In the genomic region with DNA sequence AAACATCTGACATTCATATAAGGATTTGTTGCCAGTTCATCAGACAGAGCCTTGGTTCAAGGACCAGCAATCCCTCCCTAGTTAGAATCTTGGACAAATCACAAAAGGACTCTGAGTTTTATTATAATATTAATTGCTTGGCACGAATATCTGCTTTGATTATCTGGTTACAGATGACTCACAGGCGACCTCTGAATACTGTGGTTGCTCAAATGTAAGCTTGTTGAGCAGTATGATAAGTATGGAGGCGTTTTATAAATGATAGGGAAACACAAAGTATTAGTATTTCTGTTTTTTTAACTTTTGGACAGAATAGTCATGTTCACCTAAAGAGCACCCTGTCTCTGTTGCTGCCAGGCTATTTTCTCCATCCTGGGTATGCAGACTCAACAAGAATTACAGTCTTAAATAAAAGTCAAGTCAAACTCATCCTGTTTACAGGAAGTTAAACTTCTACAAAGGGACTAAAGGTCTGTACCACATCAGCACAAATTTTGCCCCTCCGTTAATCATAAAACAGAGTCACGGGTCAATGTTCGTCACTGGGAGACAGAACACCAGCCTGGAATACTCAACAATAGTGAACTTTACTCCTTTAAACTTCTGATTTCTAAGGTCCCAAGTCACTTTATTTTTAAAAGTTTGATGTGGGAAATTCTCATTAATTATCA, we compare ENCODE assay signal across 22 mouse cellular contexts. TPM values are rescaled to one million over a fixed set of nuclear protein-coding genes. Genes with fewer than 3 reads are reported as not detected.
DNase-seq lines count a peak whose midpoint lies in the region; ATAC-seq and TF ChIP-seq lines count a peak whose summit lies in the region.
"Had no signal": no experiment of that assay in that cellular context is flagged by ENCODE, and none has a peak within 500 bp of the region (broad histone marks: within the 10 kb centered on the region; RNA-seq: fewer than 3 reads in every experiment).

No protein-coding gene starts in this region.

- 18% methylated on average over 6 of the region's 6 CpGs for WGBS in kidney, adult 2 months
- 22% methylated on average over 6 of the region's 6 CpGs for WGBS in intestine, postnatal 0 days
- WGBS in small intestine, adult 2 months: 19% methylated on average over 6 of the region's 6 CpGs

- TF ChIP-seq POLR2A in kidney, adult 2 months (IDR thresholded peaks at IDR 0.05; ENCODE audit: low read depth, low read length): no peak
- TF ChIP-seq POLR2A in small intestine, adult 2 months (IDR thresholded peaks at IDR 0.05; ENCODE audit: low read depth, low read length): no peak

- H3K9ac ChIP-seq in intestine, postnatal 0 days (ENCODE audit: low read depth, low read length): no peak overlapping the region; the same call in 1 of the 2 replicates
- H3K9ac ChIP-seq: forebrain, embryonic 15.5 days; heart, embryonic 12.5 days; hindbrain, embryonic 14.5 days; lung, embryonic 14.5 days; midbrain, embryonic 12.5 days had no signal

- peak; percentile 92 for DNase-seq in kidney, adult 2 months
- DNase-seq in kidney, postnatal 4 days: no peak
- DNase-seq in kidney, postnatal 36 days: peak; percentile 63 to 78
- DNase-seq in left cerebral cortex, adult 2 months (ENCODE audit: extremely low spot score in 1 of 2, low spot score in 2 of 2): no peak
- DNase-seq in spleen, adult 18-20 months: no peak
- DNase-seq: cerebellum, adult 11 months; cerebellum, postnatal 36 days; lung, embryonic 14.5 days; lung, postnatal 4 days; retina, postnatal 1 day; thymus, adult 18-20 months had no signal

- ATAC-seq in intestine, postnatal 0 days: peak; percentile 86
- ATAC-seq in megakaryocyte, adult 5-6 weeks (ENCODE audit: poor library complexity, severe bottlenecking): no peak
- ATAC-seq: forebrain, embryonic 15.5 days had no signal

- H3K4me1 ChIP-seq in kidney, adult 2 months (ENCODE audit: control insufficient read depth, insufficient read depth, low read length): peaks cover 6% of the 10 kb centered on the region; the same call in 1 of the 2 replicates
- H3K4me1 ChIP-seq in intestine, postnatal 0 days (replicated peaks; ENCODE audit: control insufficient read depth, insufficient read depth, low read length): no peaks in the 10 kb centered on the region
- no peaks in the 10 kb centered on the region; the same call in 1 of the 2 replicates for H3K4me1 ChIP-seq in small intestine, adult 2 months (ENCODE audit: control insufficient read depth, insufficient read depth, insufficient read length, low read length)
- H3K4me1 ChIP-seq: forebrain, embryonic 15.5 days; heart, embryonic 12.5 days; limb, embryonic 10.5 days; midbrain, embryonic 12.5 days had no signal

- H3K27me3 ChIP-seq in kidney, adult 2 months (replicated peaks; ENCODE audit: control insufficient read depth, insufficient read depth, low read length): no peaks in the 10 kb centered on the region
- no peaks in the 10 kb centered on the region for H3K27me3 ChIP-seq in intestine, postnatal 0 days (replicated peaks; ENCODE audit: control insufficient read depth, insufficient read depth, low read length)
- no peaks in the 10 kb centered on the region for H3K27me3 ChIP-seq in small intestine, adult 2 months (ENCODE audit: control insufficient read depth, insufficient read depth, low read length)
- H3K27me3 ChIP-seq: forebrain, embryonic 15.5 days; heart, embryonic 12.5 days; midbrain, embryonic 12.5 days had no signal

- intact Hi-C loops in left cerebral cortex, adult 2 months (cut with DNase I): no loop called here

- H3K4me3 ChIP-seq in kidney, adult 2 months (ENCODE audit: insufficient read depth, low read depth, low read length): peak overlapping the region; percentile 35; the same call in 1 of the 2 replicates
- H3K4me3 ChIP-seq in intestine, postnatal 0 days (ENCODE audit: low read depth, low read length): no peak overlapping the region
- no peak overlapping the region for H3K4me3 ChIP-seq in small intestine, adult 2 months (ENCODE audit: low read depth, low read length)
- H3K4me3 ChIP-seq in left cerebral cortex, adult 2 months: no peak overlapping the region
- H3K4me3 ChIP-seq: forebrain, embryonic 15.5 days; heart, embryonic 12.5 days; limb, embryonic 10.5 days; midbrain, embryonic 12.5 days had no signal

- peak overlapping the region; percentile 96 for H3K27ac ChIP-seq in kidney, adult 2 months (ENCODE audit: insufficient read depth, low read depth, low read length)
- H3K27ac ChIP-seq in intestine, postnatal 0 days (ENCODE audit: low read depth, low read length): peak overlapping the region; percentile 60
- peak overlapping the region; percentile 86 for H3K27ac ChIP-seq in small intestine, adult 2 months (ENCODE audit: insufficient read depth, low read depth, low read length)
- H3K27ac ChIP-seq in left cerebral cortex, adult 2 months: no peak overlapping the region
- H3K27ac ChIP-seq: forebrain, embryonic 15.5 days; hindbrain, embryonic 14.5 days; limb, embryonic 10.5 days; midbrain, embryonic 12.5 days had no signal

- TF ChIP-seq CTCF in kidney, adult 2 months (conservative IDR thresholded peaks at IDR 0.05; ENCODE audit: insufficient read depth, insufficient read length, low read depth, low read length): no peak
- no peak for TF ChIP-seq CTCF in intestine, postnatal 0 days (IDR thresholded peaks at IDR 0.05; ENCODE audit: low read depth)
- TF ChIP-seq CTCF in small intestine, adult 2 months (IDR thresholded peaks at IDR 0.05; ENCODE audit: extremely low read depth, insufficient read length, insufficient replicate concordance, low read depth, low read length): no peak
- no peak for TF ChIP-seq CTCF in left cerebral cortex, adult 2 months (IDR thresholded peaks at IDR 0.05)

- H3K4me2 ChIP-seq in intestine, postnatal 0 days (replicated peaks; ENCODE audit: low read depth): peak overlapping the region; percentile 67
- H3K4me2 ChIP-seq: forebrain, embryonic 15.5 days; heart, embryonic 12.5 days; hindbrain, embryonic 14.5 days; lung, embryonic 14.5 days; midbrain, embryonic 12.5 days had no signal

- H3K9me3 ChIP-seq in intestine, postnatal 0 days (ENCODE audit: control insufficient read depth): no peaks in the 10 kb centered on the region
- H3K9me3 ChIP-seq: forebrain, embryonic 15.5 days; heart, embryonic 12.5 days; limb, embryonic 10.5 days; midbrain, embryonic 12.5 days had no signal

- peaks cover 15% of the 10 kb centered on the region for H3K36me3 ChIP-seq in kidney, adult 2 months (ENCODE audit: control insufficient read depth, insufficient read depth, low read length)
- H3K36me3 ChIP-seq in intestine, postnatal 0 days (ENCODE audit: control insufficient read depth, insufficient read depth): peaks cover 21% of the 10 kb centered on the region
- H3K36me3 ChIP-seq in small intestine, adult 2 months (ENCODE audit: control insufficient read depth, insufficient read depth, low read length): peaks cover 39% of the 10 kb centered on the region
- H3K36me3 ChIP-seq: forebrain, embryonic 15.5 days; heart, embryonic 12.5 days; limb, embryonic 10.5 days; midbrain, embryonic 12.5 days had no signal

RNA-seq across cellular contexts. Expression of a gene that starts 2.3 kb away (rescaled TPM):
- 4,876 and 5,164 TPM in 2 replicates for polyA plus RNA-seq in kidney, adult 2 months (2012; rRNA removed)
- 1,579 and 1,674 TPM in 2 replicates for polyA plus RNA-seq in intestine, postnatal 0 days (2015; fragmentation: Nextera tagmentation; extraction: Ambion mirVana)
- polyA plus RNA-seq in small intestine, adult 2 months (2012; rRNA removed): 633 and 1,402 TPM in 2 replicates
- 1 to 10 TPM; 1.9 to 2.2 TPM for total RNA-seq in left cerebral cortex, adult 2 months (2021)
- not detected in 2 replicates for total RNA-seq in megakaryocyte, adult 5-6 weeks (2015)
- not detected in 2 replicates for total RNA-seq in megakaryocyte, adult 5-6 weeks (2017)
- polyA plus RNA-seq: C2C12; embryonic facial prominence, embryonic 11.5 days; limb, embryonic 10.5 days; lung, embryonic 14.5 days; midbrain, embryonic 12.5 days had no signal

RNA-seq across cellular contexts. Expression of a gene that starts 26.0 kb away (rescaled TPM):
- 2.0 and 2.5 TPM in 2 replicates for polyA plus RNA-seq in kidney, adult 2 months (2012; rRNA removed)
- polyA plus RNA-seq in intestine, postnatal 0 days (2015; fragmentation: Nextera tagmentation; extraction: Ambion mirVana): 2.0 and 2.4 TPM in 2 replicates
- 0.08 and 0.18 TPM in 2 replicates for polyA plus RNA-seq in small intestine, adult 2 months (2012; rRNA removed)
- 10 to 100 TPM; 13.6 to 20.3 TPM for total RNA-seq in left cerebral cortex, adult 2 months (2021)
- 2.1 and 2.3 TPM in 2 replicates for total RNA-seq in megakaryocyte, adult 5-6 weeks (2015)
- total RNA-seq in megakaryocyte, adult 5-6 weeks (2017): 2.6 and 3.3 TPM in 2 replicates

RNA-seq across cellular contexts. Expression of a gene that starts 26.1 kb away (rescaled TPM):
- polyA plus RNA-seq in kidney, adult 2 months (2012; rRNA removed): 14.7 and 21.2 TPM in 2 replicates
- 46.0 and 46.3 TPM in 2 replicates for polyA plus RNA-seq in intestine, postnatal 0 days (2015; fragmentation: Nextera tagmentation; extraction: Ambion mirVana)
- 0.46 and 0.98 TPM in 2 replicates for polyA plus RNA-seq in small intestine, adult 2 months (2012; rRNA removed)
- total RNA-seq in left cerebral cortex, adult 2 months (2021): 10 to 100 TPM; 29.0 to 29.5 TPM
- total RNA-seq in megakaryocyte, adult 5-6 weeks (2015): 17.6 and 21.9 TPM in 2 replicates
- total RNA-seq in megakaryocyte, adult 5-6 weeks (2017): 13.4 and 17.7 TPM in 2 replicates

RNA-seq across cellular contexts. Expression of a gene that starts 40.7 kb away (rescaled TPM):
- 4.4 and 5.7 TPM in 2 replicates for polyA plus RNA-seq in kidney, adult 2 months (2012; rRNA removed)
- polyA plus RNA-seq in intestine, postnatal 0 days (2015; fragmentation: Nextera tagmentation; extraction: Ambion mirVana): 0.52 and 0.64 TPM in 2 replicates
- 0.39 TPM in 1 of 2 replicates, not detected in the other for polyA plus RNA-seq in small intestine, adult 2 months (2012; rRNA removed)
- total RNA-seq in left cerebral cortex, adult 2 months (2021): under 1 TPM in 1 of 2 experiments, not detected in 1; 0.47 TPM
- total RNA-seq in megakaryocyte, adult 5-6 weeks (2015): 0.14 TPM in 1 of 2 replicates, not detected in the other
- total RNA-seq in megakaryocyte, adult 5-6 weeks (2017): not detected in 2 replicates
- total RNA-seq: heart, postnatal 25 days had no signal
- polyA plus RNA-seq: embryonic facial prominence, embryonic 11.5 days; forebrain, embryonic 15.5 days; heart, embryonic 12.5 days; hindbrain, embryonic 14.5 days; lung, embryonic 14.5 days had no signal

RNA-seq across cellular contexts. Expression of a gene that starts 50.7 kb away (rescaled TPM):
- 35.8 and 45.9 TPM in 2 replicates for polyA plus RNA-seq in kidney, adult 2 months (2012; rRNA removed)
- 22.6 and 23.6 TPM in 2 replicates for polyA plus RNA-seq in intestine, postnatal 0 days (2015; fragmentation: Nextera tagmentation; extraction: Ambion mirVana)
- 35.6 and 62.3 TPM in 2 replicates for polyA plus RNA-seq in small intestine, adult 2 months (2012; rRNA removed)
- total RNA-seq in left cerebral cortex, adult 2 months (2021): 10 to 100 TPM; 69.1 to 70.8 TPM
- total RNA-seq in megakaryocyte, adult 5-6 weeks (2015): not detected in 2 replicates
- total RNA-seq in megakaryocyte, adult 5-6 weeks (2017): not detected in 2 replicates

Comparison
In these comparisons a context has a peak if more than half of its experiments do, and no peak if none do; other contexts are left out.
1. DNase-seq: peak in kidney, adult 2 months (single experiment) and kidney, postnatal 36 days (2 of 2); none in kidney, postnatal 4 days (0 of 2), left cerebral cortex, adult 2 months (0 of 2) and spleen, adult 18-20 months (0 of 2).